Mouse (Mus musculus): Measurements from ENCODE around the gene Dnajb12. TPM values are rescaled to one million over a fixed set of nuclear protein-coding genes. Genes with fewer than 3 reads are reported as not detected.

The Dnajb12 gene
- polyA plus RNA-seq, 1 experiment = 47.7 TPM

DNA sequence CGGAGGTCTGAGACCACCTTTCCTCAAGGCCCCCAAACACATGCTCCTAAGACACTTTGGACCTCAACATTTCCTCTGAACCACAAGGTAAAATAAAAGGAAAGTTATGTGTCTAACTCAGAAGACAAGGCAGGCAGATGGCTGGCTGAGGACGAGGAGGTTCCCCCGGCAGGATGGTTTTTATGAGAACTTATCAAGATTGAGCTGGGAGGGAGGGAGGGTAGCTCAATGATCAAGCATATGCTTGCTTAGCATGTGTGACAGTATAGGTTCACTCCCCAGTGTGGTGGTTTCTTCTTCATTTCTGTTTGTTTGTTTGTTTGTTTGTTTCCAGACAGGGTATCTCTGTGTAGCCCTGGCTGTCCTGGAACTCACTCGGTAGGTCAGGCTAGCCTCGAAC lies 67.0 kb downstream of the Dnajb12 start:
- peaks cover 29% of the 10 kb centered on the region for H3K4me1 ChIP-seq (ENCODE audit: control insufficient read depth, insufficient read depth, low read length)
- no peak overlapping the region for H3K27ac ChIP-seq (ENCODE audit: control insufficient read depth, insufficient read depth, low read depth, low read length)
- H3K36me3 ChIP-seq (ENCODE audit: control insufficient read depth, insufficient read depth, low read length) = no peaks in the 10 kb centered on the region
- H3K4me3 ChIP-seq (ENCODE audit: control insufficient read depth, low read depth, low read length) = no peak overlapping the region
- no peak for TF ChIP-seq CTCF (IDR thresholded peaks at IDR 0.05; ENCODE audit: control insufficient read depth, insufficient read depth, insufficient replicate concordance, low read depth, low read length)
- TF ChIP-seq POLR2A (IDR thresholded peaks at IDR 0.05; ENCODE audit: control insufficient read depth, low read depth, low read length) = no peak
- H3K27me3 ChIP-seq (ENCODE audit: control insufficient read depth, insufficient read depth, low read length) = no peaks in the 10 kb centered on the region

DNA sequence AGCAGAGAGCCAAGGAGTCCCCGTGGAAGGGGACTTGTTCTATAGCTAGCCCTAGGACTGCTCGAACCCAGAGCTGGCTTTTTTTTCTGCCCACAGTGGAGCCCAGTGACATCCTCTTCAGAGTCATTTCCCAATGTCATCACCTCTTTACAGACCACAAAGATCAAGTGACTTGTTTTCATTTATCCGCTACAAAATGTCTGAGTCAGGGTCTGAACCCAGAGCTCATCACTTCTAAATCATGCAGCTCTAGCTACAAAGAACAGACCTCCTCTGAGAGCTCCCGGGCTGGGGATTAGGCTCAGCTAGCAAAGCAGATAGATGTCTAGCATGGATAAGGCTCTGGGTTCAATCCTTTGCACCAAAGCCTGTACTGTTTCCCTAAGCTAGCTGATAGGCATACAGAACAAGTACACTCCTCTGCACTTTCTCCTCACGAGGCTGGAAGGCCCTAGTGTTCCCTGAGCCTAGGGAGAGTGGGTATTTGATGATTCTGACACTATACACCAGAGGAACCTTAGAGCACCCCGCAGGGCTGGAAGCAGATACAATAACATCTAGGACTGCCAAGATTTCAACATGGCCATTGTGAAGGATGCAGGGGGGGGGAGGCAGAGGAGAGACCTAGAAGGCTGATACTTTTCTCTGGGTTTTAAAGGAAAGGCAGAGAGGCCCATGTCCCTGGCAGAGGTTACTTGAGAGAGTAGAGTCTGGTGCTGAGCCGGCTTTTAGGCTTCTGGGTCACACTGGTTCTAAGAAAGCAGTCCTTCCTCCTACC lies 68.1 kb downstream of the Dnajb12 start:
- peaks cover 37% of the 10 kb centered on the region for H3K4me1 ChIP-seq (ENCODE audit: control insufficient read depth, insufficient read depth, low read length)
- H3K4me3 ChIP-seq (ENCODE audit: control insufficient read depth, low read depth, low read length) = no peak overlapping the region
- no peaks in the 10 kb centered on the region for H3K27me3 ChIP-seq (ENCODE audit: control insufficient read depth, insufficient read depth, low read length)
- TF ChIP-seq POLR2A (IDR thresholded peaks at IDR 0.05; ENCODE audit: control insufficient read depth, low read depth, low read length) (no peak), CTCF (IDR thresholded peaks at IDR 0.05; ENCODE audit: control insufficient read depth, insufficient read depth, insufficient replicate concordance, low read depth, low read length) (no peak)
- no peaks in the 10 kb centered on the region for H3K36me3 ChIP-seq (ENCODE audit: control insufficient read depth, insufficient read depth, low read length)
- no peak overlapping the region for H3K27ac ChIP-seq (ENCODE audit: control insufficient read depth, insufficient read depth, low read depth, low read length)

DNA sequence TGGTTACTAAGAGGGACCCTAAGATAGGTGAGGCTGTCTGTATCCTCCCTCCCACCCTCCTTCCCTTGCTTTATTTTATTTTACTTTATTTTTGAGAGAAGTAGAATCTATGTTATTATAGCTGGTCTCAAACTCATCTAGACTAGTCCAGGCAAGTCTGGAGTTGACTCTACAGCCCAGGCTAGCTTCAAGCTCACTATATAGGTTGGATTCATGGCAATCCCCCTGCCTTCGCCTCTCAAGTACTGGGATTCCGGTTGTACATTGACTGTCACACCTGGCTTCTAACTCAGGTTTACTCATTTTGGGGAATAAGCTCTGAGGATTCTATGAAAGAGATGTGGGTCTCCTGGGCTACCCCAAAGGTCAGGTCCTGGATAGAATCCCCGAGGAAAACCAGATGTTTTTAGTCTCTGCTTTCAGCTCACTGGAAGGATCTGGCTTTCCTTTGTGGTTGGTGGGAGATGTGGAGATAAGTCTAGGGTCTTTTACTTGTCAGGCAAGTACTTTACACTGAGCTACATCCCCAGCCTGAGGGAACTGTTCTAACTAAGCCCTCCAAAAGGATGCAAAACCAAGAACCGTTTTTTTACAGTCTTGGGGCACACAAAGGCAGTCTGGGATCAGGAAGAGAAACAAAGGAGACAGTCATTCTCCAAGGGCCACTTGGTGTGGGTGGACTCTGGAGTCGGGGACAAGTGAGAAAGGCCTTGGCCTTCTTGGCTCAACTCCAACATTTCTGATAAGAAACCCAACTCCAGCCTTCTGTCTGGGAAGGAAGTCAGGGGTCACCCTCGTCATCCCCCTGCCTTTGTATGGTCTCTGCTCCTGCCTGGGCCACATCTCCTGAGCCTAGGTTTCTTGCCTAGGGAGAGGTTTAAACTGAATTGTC lies 69.3 kb downstream of the Dnajb12 start:
- H3K36me3 ChIP-seq (ENCODE audit: control insufficient read depth, insufficient read depth, low read length) = no peaks in the 10 kb centered on the region
- no peak overlapping the region for H3K4me3 ChIP-seq (ENCODE audit: control insufficient read depth, low read depth, low read length)

More for the DNA sequence above, 69.3 kb downstream of the Dnajb12 start:
- H3K27me3 ChIP-seq (ENCODE audit: control insufficient read depth, insufficient read depth, low read length) = no peaks in the 10 kb centered on the region
- peaks cover 35% of the 10 kb centered on the region for H3K4me1 ChIP-seq (ENCODE audit: control insufficient read depth, insufficient read depth, low read length)
- TF ChIP-seq POLR2A (IDR thresholded peaks at IDR 0.05; ENCODE audit: control insufficient read depth, low read depth, low read length) = no peak
- no peak for TF ChIP-seq CTCF (IDR thresholded peaks at IDR 0.05; ENCODE audit: control insufficient read depth, insufficient read depth, insufficient replicate concordance, low read depth, low read length)
- H3K27ac ChIP-seq (ENCODE audit: control insufficient read depth, insufficient read depth, low read depth, low read length) = peak overlapping the region; percentile 46

Other genes starting within 250 kb of the Dnajb12 start
- 25.4 and 33.6 TPM in 2 replicates for gene Micu1, start 177.1 kb upstream of the Dnajb12 start, polyA plus RNA-seq (2012; rRNA removed)
- 19.9 and 23.0 TPM in 2 replicates for gene Ddit4, start 72.3 kb downstream of the Dnajb12 start, polyA plus RNA-seq (2012; rRNA removed)
- gene Ascc1, start 123.2 kb downstream of the Dnajb12 start, polyA plus RNA-seq (2012; rRNA removed) = 97.0 and 99.2 TPM in 2 replicates
- gene Anapc16, start 123.6 kb downstream of the Dnajb12 start, polyA plus RNA-seq (2012; rRNA removed) = 41.3 and 42.5 TPM in 2 replicates
- gene Spock2, start 226.7 kb downstream of the Dnajb12 start, polyA plus RNA-seq (2012; rRNA removed) = 50.8 and 63.9 TPM in 2 replicates